Mouse (Mus musculus): ENCODE results near the gene Txndc12. TPM values are rescaled to one million over a fixed set of nuclear protein-coding genes. Genes with fewer than 3 reads are reported as not detected.

Txndc12 gene
- polyA plus RNA-seq, 1 experiment: 22.2 TPM

DNA sequence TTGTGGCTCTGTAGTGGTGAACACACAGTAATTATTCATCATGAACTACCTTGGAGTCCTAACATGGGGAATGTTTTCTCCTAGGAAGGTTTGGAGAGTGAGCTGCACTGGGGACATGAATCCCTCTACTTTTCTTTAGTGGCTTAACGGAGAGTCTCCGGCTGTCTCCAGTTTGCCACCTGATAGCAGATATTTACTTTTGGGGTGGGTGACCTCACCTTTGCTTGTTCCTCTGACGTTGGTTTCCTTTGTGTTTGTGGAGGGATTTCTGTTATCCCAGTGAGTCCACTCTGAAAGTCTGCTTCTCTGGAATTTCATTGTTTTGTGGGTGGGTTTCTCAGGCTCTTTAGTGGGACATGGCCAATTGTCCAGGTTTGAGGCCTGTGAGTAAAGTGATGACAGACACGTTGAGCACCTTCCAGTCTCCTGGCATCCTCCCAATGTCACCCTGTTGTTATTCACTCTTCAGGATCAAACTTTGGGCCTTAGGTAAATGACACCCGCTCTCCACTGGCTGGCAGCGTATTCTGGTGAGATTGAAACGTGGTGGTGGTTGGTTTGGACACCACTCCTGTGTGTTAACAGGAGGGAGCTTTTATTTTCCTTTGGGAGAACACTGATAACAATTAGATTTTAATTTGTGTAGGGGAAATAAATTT is 7.6 kb downstream of the Txndc12 start:
- WGBS: 61% methylated on average over 7 of the region's 7 CpGs
- Histone ChIP-seq H3K4me3 (replicated peaks; ENCODE audit: extremely low read depth, low read depth, low read length) (no peak overlapping the region), H3K4me1 (ENCODE audit: control insufficient read depth, insufficient read depth, low read length) (0 out of 2 replicates have a peak, but pooled peaks cover 3% of the 10 kb centered on the region)
- DNase-seq: no peak
- TF ChIP-seq CTCF (IDR thresholded peaks at IDR 0.05; ENCODE audit: insufficient read depth, low read length) (no peak), POLR2A (IDR thresholded peaks at IDR 0.05; ENCODE audit: borderline replicate concordance, extremely low read depth, low read depth, low read length) (no peak)

DNA sequence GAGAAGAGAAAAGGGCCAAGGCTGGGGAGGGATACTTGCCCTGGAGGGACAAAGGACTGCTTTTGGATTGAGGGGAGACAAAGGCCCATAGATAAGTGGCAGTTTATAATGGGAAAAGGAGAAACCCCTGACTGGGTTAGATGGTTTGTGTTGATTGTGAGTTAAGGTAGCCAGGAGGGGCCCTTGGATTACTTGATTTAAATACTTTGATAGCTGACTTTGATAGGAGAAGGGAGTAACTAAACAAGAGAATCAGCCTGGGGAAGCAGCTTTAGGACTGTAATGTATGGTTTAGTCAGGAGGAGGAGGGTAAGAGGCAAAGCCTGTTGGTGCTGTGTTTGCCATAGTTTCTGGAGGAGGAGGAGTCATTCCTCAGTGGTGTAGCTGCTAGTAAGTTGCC is 8.9 kb downstream of the Txndc12 start:
- Histone ChIP-seq H3K4me3 (replicated peaks; ENCODE audit: extremely low read depth, low read depth, low read length) (no peak overlapping the region), H3K4me1 (ENCODE audit: control insufficient read depth, insufficient read depth, low read length) (0 out of 2 replicates have a peak, but pooled peaks cover 2% of the 10 kb centered on the region)
- TF ChIP-seq POLR2A (IDR thresholded peaks at IDR 0.05; ENCODE audit: borderline replicate concordance, extremely low read depth, low read depth, low read length) (no peak), CTCF (IDR thresholded peaks at IDR 0.05; ENCODE audit: insufficient read depth, low read length) (no peak)
- no peak for DNase-seq

- peaks cover 8% of the 10 kb centered on the region for H3K4me1 ChIP-seq (ENCODE audit: control insufficient read depth, insufficient read depth, low read length)
- TF ChIP-seq CTCF (IDR thresholded peaks at IDR 0.05; ENCODE audit: insufficient read depth, low read length) (no peak), POLR2A (IDR thresholded peaks at IDR 0.05; ENCODE audit: borderline replicate concordance, extremely low read depth, low read depth, low read length) (no peak)
- 46% methylated on average over 5 of the region's 5 CpGs for WGBS
- no peak overlapping the region for H3K4me3 ChIP-seq (replicated peaks; ENCODE audit: extremely low read depth, low read depth, low read length)
- DNase-seq: no peak
Observed at GRCm38 (mm10) chr4:108845824-108846569, 11.6 kb downstream of the Txndc12 start.

GRCm38 (mm10) chr4:108847715-108848504 is 13.5 kb downstream of the Txndc12 start, which contains the start of gene Kti12:
Gene Kti12 (plus strand): TSS chr4:108847785.
- peak within 1 kb of the TSS; percentile 91 for H3K4me3 ChIP-seq (replicated peaks; ENCODE audit: extremely low read depth, low read depth, low read length)
- peaks cover 8% of the 10 kb centered on the region for H3K4me1 ChIP-seq (ENCODE audit: control insufficient read depth, insufficient read depth, low read length)
- WGBS: under 1% methylated on average over 77 of the region's 77 CpGs
- DNase-seq: peak; percentile 76
- TF ChIP-seq CTCF (IDR thresholded peaks at IDR 0.05; ENCODE audit: insufficient read depth, low read length) (no peak), POLR2A (IDR thresholded peaks at IDR 0.05; ENCODE audit: borderline replicate concordance, extremely low read depth, low read depth, low read length) (peak; percentile 60; the same call in 1 of the 2 replicates)

DNA sequence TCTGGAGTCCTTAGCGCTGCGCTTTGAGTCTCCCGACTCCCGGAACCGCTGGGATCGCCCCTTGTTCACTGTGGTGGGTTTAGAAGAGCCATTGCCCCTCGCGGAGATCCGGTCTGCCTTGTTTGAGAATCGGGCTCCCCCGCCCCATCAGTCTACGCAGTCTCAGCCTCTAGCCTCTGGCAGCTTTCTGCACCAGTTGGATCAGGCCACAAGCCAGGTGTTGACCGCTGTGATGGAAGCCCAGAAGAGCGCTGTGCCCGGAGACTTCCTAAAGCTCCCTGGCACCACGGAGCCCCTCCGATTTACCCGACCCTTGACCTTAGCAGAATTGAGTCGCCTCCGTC is 14.1 kb downstream of the Txndc12 start, which contains the start of gene A730015C16Rik:
Gene A730015C16Rik, minus strand, starts transcription at position 115 of the 344 bp plus-strand sequence.
- DNase-seq: peak; percentile 19
- no peak for TF ChIP-seq POLR2A (IDR thresholded peaks at IDR 0.05; ENCODE audit: borderline replicate concordance, extremely low read depth, low read depth, low read length)
- no peak for TF ChIP-seq CTCF (IDR thresholded peaks at IDR 0.05; ENCODE audit: insufficient read depth, low read length)
- H3K4me3 ChIP-seq (replicated peaks; ENCODE audit: extremely low read depth, low read depth, low read length): peak within 1 kb of the TSS; percentile 91
- H3K4me1 ChIP-seq (ENCODE audit: control insufficient read depth, insufficient read depth, low read length): peaks cover 8% of the 10 kb centered on the region
- WGBS: 3% methylated on average over 20 of the region's 20 CpGs

GRCm38 (mm10) chr4:108866806-108867205 is 32.4 kb downstream of the Txndc12 start:
- TF ChIP-seq POLR2A (IDR thresholded peaks at IDR 0.05; ENCODE audit: borderline replicate concordance, extremely low read depth, low read depth, low read length) (no peak), CTCF (IDR thresholded peaks at IDR 0.05; ENCODE audit: insufficient read depth, low read length) (no peak)
- H3K4me3 ChIP-seq (replicated peaks; ENCODE audit: extremely low read depth, low read depth, low read length): no peak overlapping the region
- WGBS: 82% methylated on average over 7 of the region's 7 CpGs
- no peak for DNase-seq
- no peaks in the 10 kb centered on the region for H3K4me1 ChIP-seq (ENCODE audit: control insufficient read depth, insufficient read depth, low read length)

DNA sequence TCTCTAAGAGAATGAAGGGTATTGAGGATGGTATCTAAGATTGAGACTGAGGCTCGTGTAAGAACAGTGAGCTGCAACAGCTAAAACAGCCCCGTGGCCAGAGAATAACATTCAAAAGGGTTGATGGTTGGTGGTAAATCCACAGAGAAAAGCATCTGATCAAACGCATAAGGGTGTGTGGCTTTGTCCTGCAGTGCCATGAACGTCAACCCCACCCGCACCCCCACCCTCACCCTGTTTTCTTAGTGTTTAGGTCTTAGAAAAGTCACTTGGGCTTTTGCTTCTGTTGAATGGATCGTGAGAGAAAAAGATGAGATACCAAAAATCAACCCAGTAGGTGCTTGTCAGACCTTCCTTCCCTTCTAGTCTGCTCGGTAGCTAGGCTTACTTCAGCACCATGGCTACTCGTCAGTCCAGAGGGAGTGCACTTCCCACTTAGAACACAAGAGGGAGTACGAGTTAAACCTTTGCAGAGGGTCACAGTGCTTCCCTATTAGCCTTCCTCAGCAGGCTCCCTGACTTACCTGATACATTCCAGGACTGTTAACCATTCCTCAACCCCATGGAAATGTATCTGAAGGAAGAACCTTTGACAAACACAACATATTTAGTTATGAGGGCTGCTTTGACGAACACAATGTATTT is 35.5 kb downstream of the Txndc12 start:
- peak; percentile 55 for DNase-seq
- H3K4me1 ChIP-seq (ENCODE audit: control insufficient read depth, insufficient read depth, low read length): no peaks in the 10 kb centered on the region
- H3K4me3 ChIP-seq (replicated peaks; ENCODE audit: extremely low read depth, low read depth, low read length): no peak overlapping the region
- 39% methylated on average over 10 of the region's 10 CpGs for WGBS
- TF ChIP-seq CTCF (IDR thresholded peaks at IDR 0.05; ENCODE audit: insufficient read depth, low read length) (peak; percentile 80), POLR2A (IDR thresholded peaks at IDR 0.05; ENCODE audit: borderline replicate concordance, extremely low read depth, low read depth, low read length) (no peak)

DNA sequence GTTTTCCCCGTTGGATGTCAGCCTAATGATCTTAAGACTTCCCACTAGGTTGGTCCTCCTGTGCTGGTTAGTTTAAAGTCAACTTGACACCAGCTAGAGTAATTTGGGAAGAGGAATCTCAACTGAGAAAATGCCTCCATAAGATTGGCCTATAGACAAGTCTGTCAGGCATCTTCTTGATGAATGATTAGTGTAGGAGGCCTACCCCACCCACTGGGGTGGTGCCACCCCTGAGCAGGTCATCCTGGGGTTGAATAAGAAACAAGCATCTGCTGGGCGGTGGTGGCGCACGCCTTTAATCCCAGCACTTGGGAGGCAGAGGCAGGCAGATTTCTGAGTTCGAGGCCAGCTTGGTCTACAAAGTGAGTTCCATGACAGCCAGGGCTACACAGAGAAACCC is 39.3 kb downstream of the Txndc12 start:
- TF ChIP-seq CTCF (IDR thresholded peaks at IDR 0.05; ENCODE audit: insufficient read depth, low read length) (no peak), POLR2A (IDR thresholded peaks at IDR 0.05; ENCODE audit: borderline replicate concordance, extremely low read depth, low read depth, low read length) (no peak)
- WGBS: 94% methylated on average over 5 of the region's 5 CpGs
- Histone ChIP-seq H3K4me3 (replicated peaks; ENCODE audit: extremely low read depth, low read depth, low read length) (no peak overlapping the region), H3K4me1 (ENCODE audit: control insufficient read depth, insufficient read depth, low read length) (no peaks in the 10 kb centered on the region)
- no peak for DNase-seq

GRCm38 (mm10) chr4:108877901-108878300 is 43.5 kb downstream of the Txndc12 start:
- WGBS: 78% methylated on average over 6 of the region's 6 CpGs
- no peak overlapping the region for H3K4me3 ChIP-seq (replicated peaks; ENCODE audit: extremely low read depth, low read depth, low read length)
- TF ChIP-seq POLR2A (IDR thresholded peaks at IDR 0.05; ENCODE audit: borderline replicate concordance, extremely low read depth, low read depth, low read length) (no peak), CTCF (IDR thresholded peaks at IDR 0.05; ENCODE audit: insufficient read depth, low read length) (no peak)
- DNase-seq: no peak
- peaks cover 3% of the 10 kb centered on the region; the same call in 1 of the 2 replicates for H3K4me1 ChIP-seq (ENCODE audit: control insufficient read depth, insufficient read depth, low read length)

Data from lung, adult 2 months (tissue).